Mouse (Mus musculus) cerebellum, adult 2 months (tissue): ENCODE data around the gene Abraxas2. TPM values are rescaled to one million over a fixed set of nuclear protein-coding genes. Genes with fewer than 3 reads are reported as not detected.
A peak's percentile ranks its signal among the peaks of the same experiment; 100 is the strongest.

Experiments used
- DNase-seq, 2 experiments: peaks; one replicate each; pipeline ENCODE4 v3.0.0; 2021
- H3K27ac ChIP-seq: fragments of 200-500 bp; 2 replicates; pipeline ENCODE4 v1.5.1; 2012; ENCODE audit warnings: low read length, control low read depth, inconsistent platforms; ENCODE audit not compliant: insufficient read depth
- H3K27me3 ChIP-seq: fragments of 200-500 bp; 2 replicates; pipeline ENCODE4 v1.6.1; 2012; ENCODE audit warnings: inconsistent platforms, mild to moderate bottlenecking, low read length, moderate library complexity; ENCODE audit not compliant: control insufficient read depth, insufficient read depth
- H3K4me1 ChIP-seq: fragments of 200-500 bp; 2 replicates; pipeline ENCODE4 v1.6.1; 2011; ENCODE audit warnings: low read length; ENCODE audit not compliant: control insufficient read depth, insufficient read depth
- H3K4me3 ChIP-seq: fragments of 200-500 bp; replicated peaks from 2 replicates; pipeline ENCODE3; 2011; ENCODE audit warnings: mild to moderate bottlenecking, low read depth, low read length, control low read depth; ENCODE audit not compliant: insufficient read depth
- CTCF ChIP-seq: fragments of 200-500 bp; IDR thresholded peaks from 2 replicates; pipeline ENCODE4 v1.5.1; 2011; ENCODE audit warnings: low read depth, mild to moderate bottlenecking, control low read depth, low read length, moderate library complexity, borderline replicate concordance; ENCODE audit not compliant: insufficient read depth
- POLR2A ChIP-seq: fragments of 200-500 bp; IDR thresholded peaks from 2 replicates; pipeline ENCODE4 v1.6.1; 2011; ENCODE audit warnings: low read length, control low read depth, borderline replicate concordance; ENCODE audit not compliant: insufficient read depth
- WGBS: fragments of 180-500 bp; shearing (Covaris S2); methylation state at CpG from one replicate; pipeline ENCODE4 v1.1.7; 2018; 5-methylcytosine and 5-hydroxymethylcytosine counted together
- polyA plus RNA-seq: library from polyadenylated mRNA; depleted of rRNA; stranded (reverse); fragments of >200 nt; gene quantifications from 2 replicates; pipeline ENCODE4 v1.2.3, GENCODE M21; 2012

The Abraxas2 gene
- polyA plus RNA-seq, 1 experiment, result 28.9 TPM

GRCm38 (mm10) chr7:132814089-132814450 lies 45.0 kb upstream of the Abraxas2 start:
- under 1% methylated on average over 7 of the region's 7 CpGs for WGBS
- Histone ChIP-seq H3K4me1 (peaks cover 7% of the 10 kb centered on the region; the same call in 1 of the 2 replicates), H3K27ac (peak overlapping the region; percentile 84), H3K4me3 (peak overlapping the region; percentile 74), H3K27me3 (no peaks in the 10 kb centered on the region)
- TF ChIP-seq CTCF (no peak), POLR2A (no peak)
- no peak for DNase-seq

DNA sequence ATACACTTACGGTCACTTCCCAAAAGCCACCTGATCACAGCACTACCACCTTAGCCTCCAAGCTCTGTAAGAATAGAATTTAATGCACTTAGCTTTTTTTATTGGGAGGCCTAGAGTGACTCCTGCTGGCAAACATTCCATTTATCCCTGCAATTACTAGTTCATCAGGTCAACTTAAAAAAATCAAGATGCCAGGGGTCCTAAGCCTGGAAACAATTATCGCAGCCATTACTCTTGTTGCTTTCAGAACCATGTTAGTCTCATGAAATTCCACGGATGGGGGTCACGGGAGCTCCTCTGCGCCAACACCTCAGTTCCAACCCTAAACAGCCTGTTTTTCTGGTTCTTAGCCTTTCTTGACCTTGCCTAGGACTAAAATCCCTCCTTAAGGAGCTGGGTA lies 43.9 kb upstream of the Abraxas2 start:
- no peak overlapping the region for H3K27ac ChIP-seq
- 82% methylated on average over 5 of the region's 5 CpGs for WGBS
- DNase-seq, result no peak
- no peaks in the 10 kb centered on the region for H3K27me3 ChIP-seq
- peaks cover 2% of the 10 kb centered on the region; the same call in 1 of the 2 replicates for H3K4me1 ChIP-seq
- H3K4me3 ChIP-seq, result no peak overlapping the region
- TF ChIP-seq CTCF (peak; percentile 11; the same call in 1 of the 2 replicates), POLR2A (no peak)

- WGBS, result 88% methylated on average over 2 of the region's 2 CpGs
- no peak for DNase-seq
- peaks cover 2% of the 10 kb centered on the region; the same call in 1 of the 2 replicates for H3K4me1 ChIP-seq
- H3K4me3 ChIP-seq, result no peak overlapping the region
- TF ChIP-seq POLR2A (no peak), CTCF (no peak)
- no peak overlapping the region for H3K27ac ChIP-seq
- no peaks in the 10 kb centered on the region for H3K27me3 ChIP-seq
Observed at GRCm38 (mm10) chr7:132816528-132816927, 42.5 kb upstream of the Abraxas2 start.

DNA sequence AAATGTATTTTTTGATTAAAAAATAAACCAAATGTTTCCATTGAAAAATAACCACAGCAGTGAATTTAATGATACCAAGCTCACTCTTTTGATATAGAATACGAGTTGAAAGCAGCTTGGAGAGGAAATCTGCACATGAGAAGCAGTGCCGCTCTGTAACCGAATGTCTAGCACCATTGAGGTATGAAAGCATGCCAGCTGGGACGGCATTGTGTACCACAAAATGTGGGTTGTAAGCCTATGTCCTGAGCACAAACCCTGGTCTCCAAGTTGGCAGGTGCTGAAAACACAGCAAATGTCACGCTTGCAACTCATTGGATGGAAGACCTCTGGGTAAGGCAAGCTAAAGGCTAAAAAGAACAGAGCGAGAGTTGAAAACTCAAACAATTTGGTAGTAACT lies 42.0 kb upstream of the Abraxas2 start:
- no peak for DNase-seq
- peaks cover 2% of the 10 kb centered on the region; the same call in 1 of the 2 replicates for H3K4me1 ChIP-seq
- no peak overlapping the region for H3K27ac ChIP-seq
- no peak overlapping the region for H3K4me3 ChIP-seq
- TF ChIP-seq CTCF (no peak), POLR2A (no peak)
- H3K27me3 ChIP-seq, result no peaks in the 10 kb centered on the region
- WGBS, result 91% methylated on average over 6 of the region's 6 CpGs

DNA sequence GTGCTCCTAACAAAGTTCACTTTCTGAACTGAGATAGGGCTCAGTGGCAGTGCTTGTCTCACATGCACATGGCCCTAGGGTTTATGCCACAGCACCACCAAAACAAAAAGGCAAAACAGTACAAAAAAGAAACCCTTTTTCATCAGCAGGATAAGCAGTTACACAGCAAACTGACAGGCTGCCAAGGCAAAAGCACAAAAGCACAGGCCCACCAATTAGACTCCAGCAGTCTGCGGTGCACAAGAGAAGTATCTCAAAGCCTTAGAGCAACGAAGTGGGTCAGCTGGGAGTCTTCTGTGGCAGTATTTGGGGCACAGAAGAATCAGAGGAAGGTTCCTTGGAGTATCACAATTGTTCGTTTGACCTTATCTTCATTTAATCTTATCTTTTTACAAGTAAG lies 38.3 kb upstream of the Abraxas2 start:
- Histone ChIP-seq H3K27me3 (no peaks in the 10 kb centered on the region), H3K4me1 (no peaks in the 10 kb centered on the region), H3K27ac (no peak overlapping the region), H3K4me3 (no peak overlapping the region)
- TF ChIP-seq CTCF, result no peak
- no peak for TF ChIP-seq POLR2A
- no peak for DNase-seq
- 71% methylated on average over 3 of the region's 3 CpGs for WGBS

GRCm38 (mm10) chr7:132823832-132824231 lies 35.2 kb upstream of the Abraxas2 start:
- TF ChIP-seq POLR2A (no peak), CTCF (no peak)
- Histone ChIP-seq H3K4me1 (no peaks in the 10 kb centered on the region), H3K27me3 (no peaks in the 10 kb centered on the region), H3K27ac (no peak overlapping the region), H3K4me3 (no peak overlapping the region)
- no peak for DNase-seq

GRCm38 (mm10) chr7:132824346-132825022 lies 34.5 kb upstream of the Abraxas2 start:
- Histone ChIP-seq H3K27me3 (no peaks in the 10 kb centered on the region), H3K4me3 (no peak overlapping the region), H3K27ac (no peak overlapping the region), H3K4me1 (no peaks in the 10 kb centered on the region)
- DNase-seq, result no peak
- 16% methylated on average over 1 of the region's 1 CpGs for WGBS
- TF ChIP-seq CTCF (no peak), POLR2A (no peak)

DNA sequence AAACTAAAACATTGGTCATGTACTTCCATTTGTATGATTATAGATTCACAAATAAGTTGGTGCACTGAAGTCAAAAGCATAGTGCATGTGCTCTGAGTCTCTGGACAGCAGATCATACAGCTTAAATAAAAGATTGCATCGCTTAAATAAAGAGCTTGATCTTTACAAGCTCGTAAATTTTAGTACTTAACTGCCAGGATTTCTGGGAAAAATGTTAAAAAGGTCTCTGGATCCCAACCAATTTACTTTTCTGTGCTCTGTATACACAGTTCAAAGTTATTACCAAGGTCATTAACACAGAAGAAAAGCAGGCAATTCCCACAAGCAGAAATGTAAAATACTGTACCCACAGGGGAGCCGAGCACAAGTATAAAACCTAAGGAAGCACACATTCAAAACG lies 28.1 kb upstream of the Abraxas2 start:
- Histone ChIP-seq H3K4me1 (no peaks in the 10 kb centered on the region), H3K4me3 (no peak overlapping the region), H3K27ac (no peak overlapping the region), H3K27me3 (no peaks in the 10 kb centered on the region)
- DNase-seq, result no peak
- WGBS, result 91% methylated on average over 4 of the region's 4 CpGs
- no peak for TF ChIP-seq CTCF
- TF ChIP-seq POLR2A, result no peak
